Mouse (Mus musculus) liver, embryonic 14.5 days (tissue): ENCODE measurements at regions not wholly inside any gene's neighbourhood (a gene's known extent, or its start where the extent isn't known, plus 50 kb on each side); places are given as distances from the start of the nearest gene placed in this dataset.
"Not testable (repeated sequence)": the region's sequence is repeated elsewhere in the genome, so short reads cannot be mapped to it uniquely, and the experiment has no call there.

Source experiments
- ATAC-seq: fragments of 200-750 bp; cut with Nextera tagmentation; 2 replicates; pipeline ENCODE4 v1.8.0; 2017; ENCODE audit warnings: moderate number of reproducible peaks, mild to moderate bottlenecking, moderate library complexity; ENCODE audit not compliant: insufficient read depth
- DNase-seq, 3 experiments: peaks; one replicate each; pipeline ENCODE4 v3.0.0-alpha.2; 2012 to 2013; ENCODE audit warnings: low read depth in 3 of 3, low spot score in 3 of 3
- H3K27ac ChIP-seq: fragments of 300-500 bp; sonication (generic); 2 replicates; pipeline ENCODE4 v1.5.1; 2014; ENCODE audit warnings: moderate library complexity, mild to moderate bottlenecking, control low read depth, inconsistent platforms
- H3K27me3 ChIP-seq: fragments of 300-500 bp; sonication (generic); 2 replicates; pipeline ENCODE4 v1.6.1; 2014; ENCODE audit warnings: mild to moderate bottlenecking, low read length, moderate library complexity; ENCODE audit not compliant: control insufficient read depth, insufficient read depth
- H3K36me3 ChIP-seq: fragments of 300-500 bp; sonication (generic); replicated peaks from 2 replicates; pipeline ENCODE4 v1.6.1; 2014; ENCODE audit warnings: low read depth; ENCODE audit not compliant: control insufficient read depth, insufficient read depth
- H3K4me1 ChIP-seq, 2 experiments: fragments of 200-500 bp in 1 of 2; fragments of 300-500 bp in 1 of 2; sonication (generic) in 1 of 2; replicated peaks; 2 replicates each; pipeline ENCODE4 v1.6.1; 2012 to 2014; ENCODE audit warnings: antibody characterized with exemption in 1 of 2, inconsistent platforms in 1 of 2, low read length in 1 of 2; ENCODE audit not compliant: control insufficient read depth in 2 of 2, insufficient read depth in 2 of 2
- H3K4me2 ChIP-seq: fragments of 300-500 bp; sonication (generic); 2 replicates; pipeline ENCODE4 v1.6.1; 2014; ENCODE audit warnings: low read depth, mild to moderate bottlenecking, control low read depth, moderate library complexity
- H3K4me3 ChIP-seq, 2 experiments: fragments of 200-500 bp in 1 of 2; fragments of 300-500 bp in 1 of 2; sonication (generic) in 1 of 2; 2 replicates each; pipeline ENCODE4 v1.5.1; 2012 to 2014; ENCODE audit warnings: low read depth in 2 of 2, low read length in 2 of 2, mild to moderate bottlenecking in 2 of 2, control low read depth in 1 of 2, inconsistent platforms in 1 of 2, moderate library complexity in 1 of 2; ENCODE audit not compliant: insufficient read depth in 1 of 2
- H3K9ac ChIP-seq: fragments of 300-500 bp; sonication (generic); replicated peaks from 2 replicates; pipeline ENCODE4 v1.6.1; 2014; ENCODE audit warnings: mild to moderate bottlenecking, control low read depth, moderate library complexity
- H3K9me3 ChIP-seq: fragments of 300-500 bp; sonication (generic); 2 replicates; pipeline ENCODE4 v1.6.1; 2016; ENCODE audit warnings: low read length, mixed read lengths; ENCODE audit not compliant: control insufficient read depth
- CTCF ChIP-seq: IDR thresholded peaks from 2 replicates; pipeline ENCODE4 v1.5.1; 2016; ENCODE audit warnings: antibody characterized with exemption, low read depth, control low read depth
- EP300 ChIP-seq: IDR thresholded peaks from 2 replicates; pipeline ENCODE4 v1.6.1; 2016; ENCODE audit warnings: antibody characterized with exemption, low read depth
- WGBS: fragments of 180-500 bp; shearing (Covaris S2); extraction: QIAGEN DNeasy Blood & Tissue Kit; methylation state at CpG from one replicate; pipeline ENCODE4 v1.1.7; 2014; ENCODE audit not compliant: insufficient replicate concordance; 5-methylcytosine and 5-hydroxymethylcytosine counted together

- H3K4me1 ChIP-seq, result no peaks in the 10 kb centered on the region
- DNase-seq (no peak), ATAC-seq (no peak)
- H3K9me3 ChIP-seq, result no peaks in the 10 kb centered on the region
- H3K36me3 ChIP-seq, result no peaks in the 10 kb centered on the region
- no peaks in the 10 kb centered on the region for H3K27me3 ChIP-seq
- no peak overlapping the region for H3K4me3 ChIP-seq
- H3K4me2 ChIP-seq, result no peak overlapping the region
- H3K9ac ChIP-seq, result no peak overlapping the region
- no peak overlapping the region for H3K27ac ChIP-seq
- TF ChIP-seq CTCF (no peak), EP300 (no peak)
Measured at GRCm38 (mm10) chr14:86029401-86029800, 1111.6 kb downstream of the Diaph3 start.

GRCm38 (mm10) chr14:86017611-86018010 lies 1123.4 kb downstream of the Diaph3 start:
- not testable (repeated sequence) for H3K4me3 ChIP-seq, DNase-seq, H3K36me3 ChIP-seq, H3K27me3 ChIP-seq, H3K4me1 ChIP-seq, H3K9me3 ChIP-seq, H3K4me2 ChIP-seq, ATAC-seq, H3K9ac ChIP-seq, H3K27ac ChIP-seq
- 50% methylated on average over 2 of the region's 2 CpGs for WGBS
